Mouse (Mus musculus) liver, embryonic 16.5 days (tissue): Measurements from ENCODE around the gene Tmem54. TPM values are rescaled to one million over a fixed set of nuclear protein-coding genes. Genes with fewer than 3 reads are reported as not detected.

ENCODE experiments used
- ATAC-seq: fragments of 200-750 bp; cut with Nextera tagmentation; 2 replicates; pipeline ENCODE4 v1.8.0; 2017; ENCODE audit warnings: low read depth, mild to moderate bottlenecking, moderate number of reproducible peaks, moderate library complexity
- H3K27ac ChIP-seq: fragments of 300-500 bp; sonication (generic); 2 replicates; pipeline ENCODE4 v1.5.1; 2014; ENCODE audit warnings: mild to moderate bottlenecking, low read length
- H3K27me3 ChIP-seq: fragments of 300-500 bp; sonication (generic); 2 replicates; pipeline ENCODE4 v1.6.1; 2014; ENCODE audit warnings: low read depth, low read length, mixed read lengths; ENCODE audit not compliant: control insufficient read depth, insufficient read depth
- H3K36me3 ChIP-seq: fragments of 300-500 bp; sonication (generic); 2 replicates; pipeline ENCODE4 v1.6.1; 2014; ENCODE audit warnings: mild to moderate bottlenecking; ENCODE audit not compliant: control insufficient read depth, insufficient read depth
- H3K4me1 ChIP-seq: fragments of 300-500 bp; sonication (generic); 2 replicates; pipeline ENCODE4 v1.6.1; 2014; ENCODE audit warnings: low read depth, low read length, mixed read lengths; ENCODE audit not compliant: control insufficient read depth
- H3K4me2 ChIP-seq: fragments of 300-500 bp; sonication (generic); 2 replicates; pipeline ENCODE4 v1.6.1; 2014; ENCODE audit warnings: low read depth, low read length, mixed read lengths
- H3K4me3 ChIP-seq: fragments of 300-500 bp; sonication (generic); 2 replicates; pipeline ENCODE4 v1.5.1; 2014; ENCODE audit warnings: low read depth, mild to moderate bottlenecking, low read length
- H3K9ac ChIP-seq: fragments of 300-500 bp; sonication (generic); 2 replicates; pipeline ENCODE4 v1.6.1; 2014; ENCODE audit warnings: low read depth, low read length
- H3K9me3 ChIP-seq: fragments of 300-500 bp; sonication (generic); replicated peaks from 2 replicates; pipeline ENCODE4 v1.6.1; 2016; ENCODE audit warnings: low read length; ENCODE audit not compliant: control insufficient read depth
- WGBS: fragments of 180-500 bp; shearing (Covaris S2); extraction: QIAGEN DNeasy Blood & Tissue Kit; methylation state at CpG from one replicate; pipeline ENCODE4 v1.1.7; 2014; ENCODE audit not compliant: insufficient replicate concordance; 5-methylcytosine and 5-hydroxymethylcytosine counted together
- polyA plus RNA-seq: library from polyadenylated mRNA; unstranded; fragments of >200 nt; fragmentation: Nextera tagmentation; extraction: Ambion mirVana; gene quantifications from 2 replicates; pipeline ENCODE4 v1.2.1, GENCODE M21; 2015

Tmem54 gene
- polyA plus RNA-seq, 1 experiment from 2014 or later: 1.7 TPM

- Histone ChIP-seq H3K27me3 (no peaks in the 10 kb centered on the region), H3K4me1 (no peaks in the 10 kb centered on the region), H3K4me2 (no peak overlapping the region), H3K27ac (no peak overlapping the region), H3K36me3 (peaks cover 10% of the 10 kb centered on the region), H3K9me3 (no peaks in the 10 kb centered on the region), H3K4me3 (no peak overlapping the region), H3K9ac (no peak overlapping the region)
- WGBS: 77% methylated on average over 1 of the region's 1 CpGs
- no peak for ATAC-seq
Measured at GRCm38 (mm10) chr4:129149321-129149720, 44.0 kb downstream of the Tmem54 start.

GRCm38 (mm10) chr4:129151276-129151811 lies 46.0 kb downstream of the Tmem54 start:
- Histone ChIP-seq H3K9me3 (no peaks in the 10 kb centered on the region), H3K4me1 (no peaks in the 10 kb centered on the region), H3K27ac (no peak overlapping the region), H3K9ac (no peak overlapping the region), H3K4me3 (no peak overlapping the region), H3K27me3 (no peaks in the 10 kb centered on the region), H3K4me2 (no peak overlapping the region), H3K36me3 (peaks cover 10% of the 10 kb centered on the region)
- WGBS: 75% methylated on average over 4 of the region's 4 CpGs
- no peak for ATAC-seq

- WGBS: 69% methylated on average over 5 of the region's 5 CpGs
- no peak overlapping the region for H3K4me3 ChIP-seq
- H3K4me2 ChIP-seq: no peak overlapping the region
- H3K4me1 ChIP-seq: peaks cover 6% of the 10 kb centered on the region
- H3K27me3 ChIP-seq: no peaks in the 10 kb centered on the region
- peaks cover under 1% of the 10 kb centered on the region; the same call in 1 of the 2 replicates for H3K36me3 ChIP-seq
- H3K9me3 ChIP-seq: no peaks in the 10 kb centered on the region
- no peak overlapping the region for H3K27ac ChIP-seq
- no peak overlapping the region for H3K9ac ChIP-seq
- ATAC-seq: no peak
Measured at GRCm38 (mm10) chr4:129157541-129157940, 52.2 kb downstream of the Tmem54 start.

- Histone ChIP-seq H3K9me3 (no peaks in the 10 kb centered on the region), H3K27ac (no peak overlapping the region), H3K4me2 (no peak overlapping the region), H3K4me1 (peaks cover 6% of the 10 kb centered on the region), H3K36me3 (no peaks in the 10 kb centered on the region; the same call in 1 of the 2 replicates), H3K4me3 (no peak overlapping the region), H3K9ac (no peak overlapping the region), H3K27me3 (no peaks in the 10 kb centered on the region)
- peak; percentile 93 for ATAC-seq
- WGBS: 28% methylated on average over 3 of the region's 3 CpGs
Measured at GRCm38 (mm10) chr4:129158549-129158948, 53.2 kb downstream of the Tmem54 start.

GRCm38 (mm10) chr4:129161076-129161475 lies 55.7 kb downstream of the Tmem54 start:
- no peak for ATAC-seq
- H3K9me3 ChIP-seq: no peaks in the 10 kb centered on the region
- peaks cover 6% of the 10 kb centered on the region for H3K4me1 ChIP-seq
- no peak overlapping the region for H3K9ac ChIP-seq
- H3K4me3 ChIP-seq: no peak overlapping the region
- no peak overlapping the region for H3K4me2 ChIP-seq
- H3K27ac ChIP-seq: no peak overlapping the region
- H3K27me3 ChIP-seq: no peaks in the 10 kb centered on the region
- peaks cover 7% of the 10 kb centered on the region for H3K36me3 ChIP-seq
- WGBS: 91% methylated on average over 1 of the region's 1 CpGs

Other genes starting within 250 kb of the Tmem54 start
- gene Trim62, start 222.0 kb upstream of the Tmem54 start, polyA plus RNA-seq: 0.11 and 0.15 TPM in 2 replicates
- gene Azin2, start 143.1 kb upstream of the Tmem54 start, polyA plus RNA-seq: 0.71 and 0.76 TPM in 2 replicates
- gene Ak2, start 113.6 kb upstream of the Tmem54 start, polyA plus RNA-seq: 106 and 116 TPM in 2 replicates
- gene Rnf19b, start 47.3 kb upstream of the Tmem54 start, polyA plus RNA-seq: 3.9 and 4.4 TPM in 2 replicates
- gene Hpca, start 16.5 kb downstream of the Tmem54 start, polyA plus RNA-seq: 0.27 and 0.37 TPM in 2 replicates
- gene Fndc5, start 31.5 kb downstream of the Tmem54 start, polyA plus RNA-seq: 0.44 and 0.71 TPM in 2 replicates
- gene S100pbp, start 84.2 kb downstream of the Tmem54 start, polyA plus RNA-seq: 6.1 and 6.3 TPM in 2 replicates
- gene Yars, start 84.2 kb downstream of the Tmem54 start, polyA plus RNA-seq: 56.4 and 61.8 TPM in 2 replicates
- 0.85 and 0.97 TPM in 2 replicates for gene C77080, start 155.9 kb downstream of the Tmem54 start, polyA plus RNA-seq
- 0.13 and 0.33 TPM in 2 replicates for gene Sync, start 182.1 kb downstream of the Tmem54 start, polyA plus RNA-seq
- 214 and 238 TPM in 2 replicates for gene Rbbp4, start 229.8 kb downstream of the Tmem54 start, polyA plus RNA-seq
- 22.5 and 23.0 TPM in 2 replicates for gene Zbtb8os, start 230.1 kb downstream of the Tmem54 start, polyA plus RNA-seq